Comparison of ENCODE assay signal across 9 mouse cellular contexts in genomic region chr2:166215610-166216511, GRCm38 (mm10).
DNase-seq lines count a peak whose midpoint lies in the region; ATAC-seq and TF ChIP-seq lines count a peak whose summit lies in the region.
"Had no signal": no experiment of that assay in that cellular context is flagged by ENCODE, and none has a peak within 500 bp of the region (broad histone marks: within the 10 kb centered on the region; RNA-seq: fewer than 3 reads in every experiment).

No protein-coding gene starts in this region.

- 0 out of 2 replicates have a peak overlapping the region, but pooled peaks have one; percentile 38 for H3K27ac ChIP-seq in intestine, embryonic 14.5 days (ENCODE audit: low read depth)
- H3K27ac ChIP-seq in liver, embryonic 14.5 days, result no peak overlapping the region
- H3K27ac ChIP-seq: heart, embryonic 15.5 days had no signal

- WGBS in intestine, embryonic 14.5 days, result 66% methylated on average over 18 of the region's 18 CpGs
- WGBS in liver, embryonic 14.5 days (ENCODE audit: insufficient replicate concordance), result 63% methylated on average over 18 of the region's 18 CpGs

- H3K4me2 ChIP-seq in intestine, embryonic 14.5 days (ENCODE audit: low read length), result 0 out of 2 replicates have a peak overlapping the region, but pooled peaks have one; percentile 4
- no peak overlapping the region for H3K4me2 ChIP-seq in liver, embryonic 14.5 days (ENCODE audit: low read depth)
- H3K4me2 ChIP-seq: heart, embryonic 15.5 days had no signal

- no peak overlapping the region for H3K9ac ChIP-seq in intestine, embryonic 14.5 days (ENCODE audit: low read length)
- H3K9ac ChIP-seq in liver, embryonic 14.5 days (replicated peaks), result no peak overlapping the region
- H3K9ac ChIP-seq: heart, embryonic 15.5 days had no signal

- H3K4me1 ChIP-seq in intestine, embryonic 14.5 days (replicated peaks; ENCODE audit: control insufficient read depth, insufficient read depth, low read length), result 0 out of 2 replicates have a peak, but pooled peaks cover 4% of the 10 kb centered on the region
- peaks cover 0 to 2% of the 10 kb centered on the region in 2 experiments; a peak in 1 of 4 replicates for H3K4me1 ChIP-seq in liver, embryonic 14.5 days (replicated peaks; ENCODE audit: control insufficient read depth in 2 of 2, insufficient read depth in 2 of 2, low read length in 1 of 2)

- no peaks in the 10 kb centered on the region for H3K36me3 ChIP-seq in intestine, embryonic 14.5 days (ENCODE audit: control insufficient read depth, insufficient read depth, low read length)
- H3K36me3 ChIP-seq in liver, embryonic 14.5 days (replicated peaks; ENCODE audit: control insufficient read depth, insufficient read depth, low read depth), result no peaks in the 10 kb centered on the region
- H3K36me3 ChIP-seq: heart, embryonic 15.5 days had no signal

- no peak overlapping the region for H3K4me3 ChIP-seq in intestine, embryonic 14.5 days (ENCODE audit: low read depth, low read length)
- H3K4me3 ChIP-seq in liver, embryonic 14.5 days (ENCODE audit: insufficient read depth in 1 of 2, low read depth in 2 of 2, low read length in 2 of 2), result no peak overlapping the region
- H3K4me3 ChIP-seq: heart, embryonic 15.5 days had no signal

- TF ChIP-seq EP300 in liver, embryonic 14.5 days (IDR thresholded peaks at IDR 0.05; ENCODE audit: low read depth), result no peak

- peak; percentile 77 for ATAC-seq in intestine, embryonic 14.5 days (replicated peaks; ENCODE audit: low FRiP score, low TSS enrichment, low read depth)
- 0 out of 2 replicates have a peak, but pooled peaks have one; percentile 39 for ATAC-seq in liver, embryonic 14.5 days (ENCODE audit: insufficient read depth)
- ATAC-seq in frontal cortex, adult (ENCODE audit: low TSS enrichment), result no peak

- no peaks in the 10 kb centered on the region for H3K27me3 ChIP-seq in intestine, embryonic 14.5 days (replicated peaks; ENCODE audit: control insufficient read depth, insufficient read depth, low read length)
- no peaks in the 10 kb centered on the region for H3K27me3 ChIP-seq in liver, embryonic 14.5 days (ENCODE audit: control insufficient read depth, insufficient read depth, low read length)

- DNase-seq in cerebellum, adult 11 months, result peak; percentile 12
- DNase-seq in cerebellum, postnatal 25 days, result peak; percentile 29 to 43
- DNase-seq in intestine, embryonic 14.5 days (ENCODE audit: low spot score), result no peak
- DNase-seq in liver, embryonic 14.5 days (ENCODE audit: low read depth in 3 of 3, low spot score in 3 of 3), result no peak
- peak; percentile 82 for DNase-seq in yolk sac, embryonic 10.5 days (ENCODE audit: low spot score)
- DNase-seq in thymus, postnatal 0 days (ENCODE audit: low spot score), result no peak
- no peak for DNase-seq in ovary, adult 18-20 months (ENCODE audit: low spot score)

- H3K9me3 ChIP-seq in intestine, embryonic 14.5 days (ENCODE audit: control insufficient read depth, low read length), result no peaks in the 10 kb centered on the region
- H3K9me3 ChIP-seq in liver, embryonic 14.5 days (ENCODE audit: control insufficient read depth, low read length), result no peaks in the 10 kb centered on the region
- H3K9me3 ChIP-seq: heart, embryonic 15.5 days had no signal

- TF ChIP-seq CTCF in liver, embryonic 14.5 days (IDR thresholded peaks at IDR 0.05; ENCODE audit: low read depth), result no peak

Comparison
In these comparisons a context has a peak if more than half of its experiments do, and no peak if none do; other contexts are left out.
1. DNase-seq: peak in cerebellum, adult 11 months (single experiment), cerebellum, postnatal 25 days (2 of 2) and yolk sac, embryonic 10.5 days (single experiment); none in intestine, embryonic 14.5 days (single experiment), liver, embryonic 14.5 days (0 of 3), thymus, postnatal 0 days (single experiment) and ovary, adult 18-20 months (single experiment).